Mouse (Mus musculus) forebrain, postnatal 0 days (tissue): ENCODE measurements at regions not wholly inside any gene's neighbourhood (a gene's known extent, or its start where the extent isn't known, plus 50 kb on each side); places are given as distances from the start of the nearest gene placed in this dataset.

Source experiments
- ATAC-seq: fragments of 200-750 bp; cut with Nextera tagmentation; 2 replicates; pipeline ENCODE4 v1.8.0; 2017; ENCODE audit warnings: mild to moderate bottlenecking, moderate library complexity
- DNase-seq: peaks from one replicate; pipeline ENCODE4 v3.0.0-alpha.2; 2015
- H3K27ac ChIP-seq: fragments of 300-500 bp; sonication (generic); 2 replicates; pipeline ENCODE4 v1.5.1; 2014; ENCODE audit warnings: low read depth, mild to moderate bottlenecking, antibody characterized with exemption, low read length, moderate library complexity, mixed read lengths
- H3K27me3 ChIP-seq: fragments of 300-500 bp; sonication (generic); 2 replicates; pipeline ENCODE4 v1.6.1; 2014; ENCODE audit warnings: mild to moderate bottlenecking, low read length, mixed read lengths; ENCODE audit not compliant: insufficient read depth
- H3K36me3 ChIP-seq: fragments of 300-500 bp; sonication (generic); 2 replicates; pipeline ENCODE4 v1.6.1; 2014; ENCODE audit warnings: mild to moderate bottlenecking, moderate library complexity; ENCODE audit not compliant: insufficient read depth
- H3K4me1 ChIP-seq: fragments of 300-500 bp; sonication (generic); 2 replicates; pipeline ENCODE4 v1.6.1; 2014; ENCODE audit warnings: antibody characterized with exemption; ENCODE audit not compliant: insufficient read depth
- H3K4me2 ChIP-seq: fragments of 300-500 bp; sonication (generic); 2 replicates; pipeline ENCODE4 v1.6.1; 2014; ENCODE audit warnings: low read depth, mild to moderate bottlenecking, moderate library complexity
- H3K4me3 ChIP-seq: fragments of 300-500 bp; sonication (generic); 2 replicates; pipeline ENCODE4 v1.5.1; 2014; ENCODE audit warnings: low read depth, low read length, mixed read lengths
- H3K9ac ChIP-seq: fragments of 300-500 bp; sonication (generic); 2 replicates; pipeline ENCODE4 v1.6.1; 2014; ENCODE audit warnings: mild to moderate bottlenecking
- H3K9me3 ChIP-seq: fragments of 300-500 bp; sonication (generic); 2 replicates; pipeline ENCODE4 v1.6.1; 2016; ENCODE audit warnings: low read length
- CTCF ChIP-seq: sonication (generic); IDR thresholded peaks from 2 replicates; pipeline ENCODE4 v1.5.1; 2016; ENCODE audit warnings: antibody characterized with exemption, control low read depth, low read depth
- WGBS: fragments of 180-500 bp; shearing (Covaris S2); extraction: QIAGEN DNeasy Blood & Tissue Kit; methylation state at CpG from one replicate; pipeline ENCODE4 v1.1.7; 2014; 5-methylcytosine and 5-hydroxymethylcytosine counted together

- ATAC-seq (peak; percentile 73), DNase-seq (no peak)
- Histone ChIP-seq H3K27ac (no peak overlapping the region), H3K4me3 (no peak overlapping the region), H3K4me2 (no peak overlapping the region), H3K9me3 (no peaks in the 10 kb centered on the region), H3K36me3 (no peaks in the 10 kb centered on the region), H3K9ac (no peak overlapping the region), H3K27me3 (no peaks in the 10 kb centered on the region), H3K4me1 (no peaks in the 10 kb centered on the region)
- TF ChIP-seq CTCF, result peak; percentile 17; the same call in 1 of the 2 replicates
- WGBS, result 64% methylated on average over 10 of the region's 10 CpGs
These were observed 146.3 kb upstream of the Usp9x start for GRCm38 (mm10) chrX:12924705-12925644.

- TF ChIP-seq CTCF, result 0 out of 2 replicates have a peak, but pooled peaks have one; percentile 6
- no peaks in the 10 kb centered on the region for H3K9me3 ChIP-seq
- H3K27ac ChIP-seq, result no peak overlapping the region
- ATAC-seq (no peak), DNase-seq (no peak)
- H3K4me2 ChIP-seq, result no peak overlapping the region
- no peak overlapping the region for H3K9ac ChIP-seq
- no peaks in the 10 kb centered on the region for H3K4me1 ChIP-seq
- H3K27me3 ChIP-seq, result no peaks in the 10 kb centered on the region
- no peaks in the 10 kb centered on the region for H3K36me3 ChIP-seq
- 31% methylated on average over 3 of the region's 3 CpGs for WGBS
- no peak overlapping the region for H3K4me3 ChIP-seq
These were observed 151.7 kb upstream of the Usp9x start for GRCm38 (mm10) chrX:12919576-12919975.

- no peak overlapping the region for H3K4me3 ChIP-seq
- H3K4me1 ChIP-seq, result no peaks in the 10 kb centered on the region
- DNase-seq, result no peak
- WGBS, result 26% methylated on average over 13 of the region's 13 CpGs
- ATAC-seq, result peak; percentile 62
- no peaks in the 10 kb centered on the region for H3K9me3 ChIP-seq
- no peaks in the 10 kb centered on the region for H3K27me3 ChIP-seq
- no peaks in the 10 kb centered on the region for H3K36me3 ChIP-seq
- no peak overlapping the region for H3K27ac ChIP-seq
- H3K4me2 ChIP-seq, result peak overlapping the region; percentile 28
- H3K9ac ChIP-seq, result no peak overlapping the region
- no peak for TF ChIP-seq CTCF
These were observed 154.2 kb upstream of the Usp9x start for GRCm38 (mm10) chrX:12917105-12917504.

- Histone ChIP-seq H3K27ac (no peak overlapping the region), H3K4me1 (no peaks in the 10 kb centered on the region), H3K4me2 (peak overlapping the region; percentile 28), H3K9ac (no peak overlapping the region), H3K9me3 (no peaks in the 10 kb centered on the region), H3K36me3 (no peaks in the 10 kb centered on the region), H3K4me3 (no peak overlapping the region), H3K27me3 (no peaks in the 10 kb centered on the region)
- no peak for ATAC-seq
- TF ChIP-seq CTCF, result no peak
- DNase-seq, result no peak
- WGBS, result 32% methylated on average over 11 of the region's 11 CpGs
These were observed 154.6 kb upstream of the Usp9x start for GRCm38 (mm10) chrX:12916684-12917083.

GRCm38 (mm10) chrX:12900256-12900655 is 138.4 kb upstream of the Med14 start:
- no peaks in the 10 kb centered on the region for H3K9me3 ChIP-seq
- no peak overlapping the region for H3K4me3 ChIP-seq
- H3K27me3 ChIP-seq, result no peaks in the 10 kb centered on the region
- no peak overlapping the region for H3K27ac ChIP-seq
- 66% methylated on average over 7 of the region's 7 CpGs for whole genome bisulfite sequencing
- ATAC-seq (no peak), DNase-seq (no peak)
- H3K9ac ChIP-seq, result no peak overlapping the region
- H3K36me3 ChIP-seq, result no peaks in the 10 kb centered on the region
- no peaks in the 10 kb centered on the region for H3K4me1 ChIP-seq
- no peak for TF ChIP-seq CTCF
- H3K4me2 ChIP-seq, result no peak overlapping the region

- no peak for TF ChIP-seq CTCF
These were observed 129.6 kb upstream of the Med14 start for GRCm38 (mm10) chrX:12891468-12891867.

GRCm38 (mm10) chrX:12889482-12889808 is 127.6 kb upstream of the Med14 start:
- Histone ChIP-seq H3K4me1 (no peaks in the 10 kb centered on the region), H3K36me3 (no peaks in the 10 kb centered on the region), H3K27me3 (no peaks in the 10 kb centered on the region), H3K9ac (no peak overlapping the region), H3K4me3 (no peak overlapping the region), H3K9me3 (no peaks in the 10 kb centered on the region), H3K4me2 (peak overlapping the region; percentile 17; the same call in 1 of the 2 replicates), H3K27ac (peak overlapping the region; percentile 31)
- TF ChIP-seq CTCF, result no peak
- 49% methylated on average over 3 of the region's 3 CpGs for WGBS
- peak; percentile 22 for DNase-seq
- peak; percentile 85 for ATAC-seq

More at GRCm38 (mm10) chrX:12891468-12891867, 129.6 kb upstream of the Med14 start:
- Histone ChIP-seq H3K9ac (no peak overlapping the region), H3K4me3 (no peak overlapping the region), H3K36me3 (no peaks in the 10 kb centered on the region), H3K9me3 (no peaks in the 10 kb centered on the region), H3K4me2 (no peak overlapping the region), H3K4me1 (no peaks in the 10 kb centered on the region), H3K27me3 (no peaks in the 10 kb centered on the region), H3K27ac (no peak overlapping the region)
- DNase-seq, result no peak
- WGBS, result 64% methylated on average over 7 of the region's 7 CpGs
- no peak for ATAC-seq
